Mouse (Mus musculus) testis, postnatal 14 days (tissue): ENCODE results near the gene Uvrag.
"Not testable (repeated sequence)": the region's sequence is repeated elsewhere in the genome, so short reads cannot be mapped to it uniquely, and the experiment has no call there.

ENCODE experiments used
- DNase-seq: peaks from one replicate; pipeline ENCODE4 v3.0.0; 2021; ENCODE audit warnings: low spot score

The Uvrag gene

GRCm38 (mm10) chr7:98970721-98971120 is 170.2 kb downstream of the Uvrag start:
- DNase-seq = no peak

GRCm38 (mm10) chr7:98968741-98969395 is 172.1 kb downstream of the Uvrag start:
- no peak for DNase-seq

- no peak for DNase-seq
Observed at GRCm38 (mm10) chr7:98968082-98968674, 172.8 kb downstream of the Uvrag start.

GRCm38 (mm10) chr7:98967672-98968071 is 173.3 kb downstream of the Uvrag start:
- DNase-seq = no peak

GRCm38 (mm10) chr7:98963581-98963980 is 177.4 kb downstream of the Uvrag start:
- DNase-seq = not testable (repeated sequence)

- DNase-seq = peak; percentile 39
Observed at GRCm38 (mm10) chr7:98962547-98963311, 178.2 kb downstream of the Uvrag start.

GRCm38 (mm10) chr7:98962074-98962473 is 178.9 kb downstream of the Uvrag start:
- no peak for DNase-seq

GRCm38 (mm10) chr7:98960274-98960673 is 180.7 kb downstream of the Uvrag start:
- no peak for DNase-seq

GRCm38 (mm10) chr7:98959246-98959645 is 181.7 kb downstream of the Uvrag start:
- no peak for DNase-seq

GRCm38 (mm10) chr7:98958172-98958571 is 182.8 kb downstream of the Uvrag start:
- DNase-seq = no peak

- DNase-seq = no peak
Observed at GRCm38 (mm10) chr7:98957111-98957741, 183.7 kb downstream of the Uvrag start.

GRCm38 (mm10) chr7:98956609-98957008 is 184.3 kb downstream of the Uvrag start:
- DNase-seq = no peak

GRCm38 (mm10) chr7:98953649-98954048 is 187.3 kb downstream of the Uvrag start:
- no peak for DNase-seq

- DNase-seq = no peak
Observed at GRCm38 (mm10) chr7:98944986-98945385, 196.0 kb downstream of the Uvrag start.

- DNase-seq = no peak
Observed at GRCm38 (mm10) chr7:98943687-98944086, 197.3 kb downstream of the Uvrag start.

- no peak for DNase-seq
Observed at GRCm38 (mm10) chr7:98942746-98943145, 198.2 kb downstream of the Uvrag start.

- DNase-seq = no peak
Observed at GRCm38 (mm10) chr7:98939194-98939593, 201.7 kb downstream of the Uvrag start.

- DNase-seq = no peak
Observed at GRCm38 (mm10) chr7:98938621-98939020, 202.3 kb downstream of the Uvrag start.

GRCm38 (mm10) chr7:98937079-98937813 is 203.7 kb downstream of the Uvrag start:
- DNase-seq = no peak

- DNase-seq = no peak
Observed at GRCm38 (mm10) chr7:98935757-98936156, 205.2 kb downstream of the Uvrag start.

GRCm38 (mm10) chr7:98935193-98935592 is 205.7 kb downstream of the Uvrag start:
- no peak for DNase-seq
